Mouse (Mus musculus): ENCODE results near the gene Dnajb4. TPM values are rescaled to one million over a fixed set of nuclear protein-coding genes. Genes with fewer than 3 reads are reported as not detected.
"Not testable (repeated sequence)": the region's sequence is repeated elsewhere in the genome, so short reads cannot be mapped to it uniquely, and the experiment has no call there.

Dnajb4 gene
- polyA plus RNA-seq, 1 experiment, result 12.6 TPM

GRCm38 (mm10) chr3:152208096-152208885, 1.8 kb downstream of the Dnajb4 start:
- no peak for DNase-seq (ENCODE audit: low read depth)

- DNase-seq (ENCODE audit: low read depth), result no peak
Observed at GRCm38 (mm10) chr3:152207156-152207555, 2.9 kb downstream of the Dnajb4 start.

GRCm38 (mm10) chr3:152204577-152204976, 5.5 kb downstream of the Dnajb4 start:
- DNase-seq (ENCODE audit: low read depth), result no peak

- no peak for DNase-seq (ENCODE audit: low read depth)
Observed at GRCm38 (mm10) chr3:152203996-152204395, 6.1 kb downstream of the Dnajb4 start.

- DNase-seq (ENCODE audit: low read depth), result no peak
Observed at GRCm38 (mm10) chr3:152203411-152203810, 6.7 kb downstream of the Dnajb4 start.

GRCm38 (mm10) chr3:152202942-152203341, 7.2 kb downstream of the Dnajb4 start:
- no peak for DNase-seq (ENCODE audit: low read depth)

GRCm38 (mm10) chr3:152201651-152202050, 8.5 kb downstream of the Dnajb4 start:
- DNase-seq (ENCODE audit: low read depth), result no peak

GRCm38 (mm10) chr3:152201181-152201580, 8.9 kb downstream of the Dnajb4 start:
- DNase-seq (ENCODE audit: low read depth), result no peak

- DNase-seq (ENCODE audit: low read depth), result no peak
Observed at GRCm38 (mm10) chr3:152199125-152199524, 11.0 kb downstream of the Dnajb4 start.

GRCm38 (mm10) chr3:152197246-152197645, 12.9 kb downstream of the Dnajb4 start:
- not testable (repeated sequence) for DNase-seq (ENCODE audit: low read depth)

GRCm38 (mm10) chr3:152193635-152194097, 16.4 kb downstream of the Dnajb4 start:
- DNase-seq (ENCODE audit: low read depth), result no peak

- DNase-seq (ENCODE audit: low read depth), result no peak
Observed at GRCm38 (mm10) chr3:152193177-152193576, 16.9 kb downstream of the Dnajb4 start.

- DNase-seq (ENCODE audit: low read depth), result no peak
Observed at GRCm38 (mm10) chr3:152192238-152192931, 17.7 kb downstream of the Dnajb4 start.

- DNase-seq (ENCODE audit: low read depth), result no peak
Observed at GRCm38 (mm10) chr3:152191791-152192237, 18.3 kb downstream of the Dnajb4 start.

GRCm38 (mm10) chr3:152190679-152191477, 19.2 kb downstream of the Dnajb4 start:
- no peak for DNase-seq (ENCODE audit: low read depth)

GRCm38 (mm10) chr3:152189306-152189705, 20.8 kb downstream of the Dnajb4 start:
- no peak for DNase-seq (ENCODE audit: low read depth)

- no peak for DNase-seq (ENCODE audit: low read depth)
Observed at GRCm38 (mm10) chr3:152186106-152186505, 24.0 kb downstream of the Dnajb4 start.

- DNase-seq (ENCODE audit: low read depth), result no peak
Observed at GRCm38 (mm10) chr3:152183522-152183921, 26.6 kb downstream of the Dnajb4 start.

- no peak for DNase-seq (ENCODE audit: low read depth)
Observed at GRCm38 (mm10) chr3:152180624-152181023, 29.5 kb downstream of the Dnajb4 start.

- no peak for DNase-seq (ENCODE audit: low read depth)
Observed at GRCm38 (mm10) chr3:152179285-152179684, 30.8 kb downstream of the Dnajb4 start.

- DNase-seq (ENCODE audit: low read depth), result no peak
Observed at GRCm38 (mm10) chr3:152178816-152179215, 31.3 kb downstream of the Dnajb4 start.

GRCm38 (mm10) chr3:152172322-152172935, 37.7 kb downstream of the Dnajb4 start:
- no peak for DNase-seq (ENCODE audit: low read depth)
